Mouse (Mus musculus): ENCODE data around the gene Nprl2. TPM values are rescaled to one million over a fixed set of nuclear protein-coding genes. Genes with fewer than 3 reads are reported as not detected.
"Not testable (repeated sequence)": the region's sequence is repeated elsewhere in the genome, so short reads cannot be mapped to it uniquely, and the experiment has no call there.

Gene Nprl2
- polyA plus RNA-seq, 1 experiment from 2014 or later, result 39.7 TPM

DNA sequence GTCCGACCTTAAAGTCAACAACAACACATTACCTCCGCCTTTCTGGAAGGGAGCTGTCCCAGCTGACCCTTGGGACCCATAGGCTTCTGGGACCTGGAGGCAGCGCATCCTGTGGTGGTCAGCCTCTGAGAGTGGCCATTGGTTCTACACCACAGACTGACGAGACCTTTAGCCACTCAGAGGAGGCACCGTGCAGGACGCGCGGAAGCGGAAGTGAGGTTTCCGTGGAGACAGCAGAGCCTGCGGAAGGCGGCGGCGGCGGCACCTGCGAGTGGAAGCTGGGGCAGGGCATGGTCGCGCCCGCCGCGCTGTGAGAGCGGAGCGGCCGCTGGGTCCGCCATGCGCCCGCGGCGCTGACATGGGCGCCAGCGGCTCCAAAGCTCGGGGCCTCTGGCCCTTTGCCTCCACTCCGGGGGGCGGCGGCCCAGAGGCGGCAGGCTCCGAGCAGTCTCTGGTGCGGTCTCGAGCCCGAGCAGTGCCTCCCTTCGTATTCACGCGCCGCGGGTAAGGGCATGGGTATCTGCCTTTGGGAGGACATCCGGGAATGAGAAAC is 21.1 kb downstream of the Nprl2 start, which contains the start of gene Tusc2:
Gene Tusc2 (plus strand): TSS at position 227 of the 553 bp plus-strand sequence.
- Histone ChIP-seq H3K27me3 (replicated peaks) (no peaks in the 10 kb centered on the region), H3K36me3 (peaks cover 49% of the 10 kb centered on the region), H3K4me1 (peaks cover 34% of the 10 kb centered on the region), H3K4me2 (peak within 1 kb of the TSS; percentile 78), H3K9ac (peak within 1 kb of the TSS; percentile 58), H3K9me3 (no peaks in the 10 kb centered on the region), H3K4me3 (replicated peaks) (peak within 1 kb of the TSS; percentile 73), H3K27ac (peak within 1 kb of the TSS; percentile 46; the same call in 1 of the 2 replicates)
- peak; percentile 94 for ATAC-seq (ENCODE audit: insufficient read depth, low FRiP score, low read depth)
- WGBS, result 0% methylated on average over 46 of the region's 46 CpGs

DNA sequence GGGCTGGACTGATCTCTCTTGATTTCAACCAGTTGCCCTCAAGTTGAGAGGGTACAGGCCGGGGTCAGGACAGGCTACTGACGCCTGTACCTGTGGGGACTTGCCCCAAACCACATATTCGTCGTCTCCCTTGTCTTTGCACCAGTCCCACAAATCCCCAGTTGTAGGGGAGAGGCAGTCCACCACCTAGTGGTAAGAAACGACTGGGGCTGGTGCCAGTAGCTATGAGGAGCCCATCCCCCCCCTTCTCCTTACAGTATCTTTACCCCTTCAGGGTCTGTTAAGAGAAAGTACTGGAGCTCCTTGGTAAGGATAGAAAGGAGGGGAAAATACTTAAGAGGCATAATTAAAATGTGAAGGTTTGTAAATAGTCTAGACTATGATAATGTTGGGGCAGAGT is 23.5 kb downstream of the Nprl2 start:
- H3K9ac ChIP-seq; ATAC-seq (ENCODE audit: insufficient read depth, low FRiP score, low read depth); H3K4me3 ChIP-seq (replicated peaks); H3K27me3 ChIP-seq (replicated peaks); H3K9me3 ChIP-seq: not testable (repeated sequence)
- Histone ChIP-seq H3K27ac (peak overlapping the region; percentile 91), H3K4me2 (peak overlapping the region; percentile 21), H3K4me1 (peaks cover 46% of the 10 kb centered on the region), H3K36me3 (peaks cover 25% of the 10 kb centered on the region)
- 51% methylated on average over 5 of the region's 5 CpGs for WGBS

DNA sequence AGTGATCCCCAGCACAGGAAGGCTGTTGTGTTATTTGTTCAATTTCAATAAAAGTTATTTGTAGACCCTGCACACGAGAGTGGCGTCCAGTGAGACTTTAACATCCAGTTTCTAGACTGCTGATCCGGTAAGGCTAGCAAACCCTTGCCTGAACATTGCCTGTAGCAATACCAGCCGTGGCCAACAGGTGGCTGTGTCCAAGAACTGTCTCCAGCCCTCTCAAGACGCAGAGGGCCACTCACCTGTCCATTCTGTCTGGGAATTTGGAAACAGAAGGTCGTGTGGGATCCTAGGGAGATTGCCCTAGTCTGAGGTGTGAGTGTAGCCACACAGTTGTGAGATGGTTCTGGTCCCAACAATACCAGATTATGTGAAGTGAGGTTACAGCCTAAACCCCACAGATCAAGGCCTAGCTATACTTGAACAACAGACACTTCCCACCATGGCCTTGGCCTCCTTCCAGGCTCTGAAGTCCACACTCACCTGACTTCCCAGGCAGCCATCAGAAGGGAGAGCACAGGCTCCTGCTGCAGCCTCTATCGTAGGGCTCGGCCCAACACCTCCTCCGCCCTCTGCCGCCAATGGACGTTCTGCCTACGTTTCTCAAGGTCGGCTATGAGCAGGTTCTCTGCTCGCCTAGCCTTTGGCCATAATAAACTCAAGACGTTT is 24.1 kb downstream of the Nprl2 start:
- Histone ChIP-seq H3K4me3 (replicated peaks) (no peak overlapping the region), H3K36me3 (peaks cover 19% of the 10 kb centered on the region), H3K9ac (no peak overlapping the region), H3K4me1 (peaks cover 52% of the 10 kb centered on the region), H3K27ac (peak overlapping the region; percentile 91), H3K9me3 (no peaks in the 10 kb centered on the region), H3K4me2 (peak overlapping the region; percentile 9; the same call in 1 of the 2 replicates), H3K27me3 (replicated peaks) (no peaks in the 10 kb centered on the region)
- no peak for ATAC-seq (ENCODE audit: insufficient read depth, low FRiP score, low read depth)
- WGBS, result 49% methylated on average over 15 of the region's 15 CpGs

DNA sequence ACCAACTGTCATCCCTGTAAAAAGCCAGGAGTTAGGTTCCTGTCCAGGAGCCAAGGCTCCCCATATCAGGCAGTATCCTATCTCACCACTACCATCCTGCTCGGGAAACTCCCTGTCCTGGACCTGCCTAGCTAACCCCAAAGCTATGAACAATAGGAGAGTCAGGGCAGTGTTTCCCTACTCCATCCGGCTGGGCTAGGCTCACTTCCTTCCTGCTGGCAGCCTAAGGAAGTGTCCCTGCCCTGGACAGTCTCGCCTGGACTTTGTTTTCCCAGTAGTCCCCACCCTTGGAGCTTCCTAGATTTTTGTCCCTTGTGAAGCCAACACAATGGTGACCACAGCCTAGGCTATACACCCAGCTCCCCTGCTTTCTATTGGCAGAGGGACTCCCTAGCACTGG is 24.8 kb downstream of the Nprl2 start:
- H3K27me3 ChIP-seq (replicated peaks), result no peaks in the 10 kb centered on the region
- H3K9ac ChIP-seq, result no peak overlapping the region
- peak overlapping the region; percentile 74 for H3K4me2 ChIP-seq
- H3K36me3 ChIP-seq, result peaks cover 17% of the 10 kb centered on the region
- WGBS, result 50% methylated on average over 3 of the region's 3 CpGs
- no peak for ATAC-seq (ENCODE audit: insufficient read depth, low FRiP score, low read depth)
- peak overlapping the region; percentile 91 for H3K27ac ChIP-seq
- H3K4me3 ChIP-seq (replicated peaks), result no peak overlapping the region
- no peaks in the 10 kb centered on the region for H3K9me3 ChIP-seq
- peaks cover 57% of the 10 kb centered on the region for H3K4me1 ChIP-seq

DNA sequence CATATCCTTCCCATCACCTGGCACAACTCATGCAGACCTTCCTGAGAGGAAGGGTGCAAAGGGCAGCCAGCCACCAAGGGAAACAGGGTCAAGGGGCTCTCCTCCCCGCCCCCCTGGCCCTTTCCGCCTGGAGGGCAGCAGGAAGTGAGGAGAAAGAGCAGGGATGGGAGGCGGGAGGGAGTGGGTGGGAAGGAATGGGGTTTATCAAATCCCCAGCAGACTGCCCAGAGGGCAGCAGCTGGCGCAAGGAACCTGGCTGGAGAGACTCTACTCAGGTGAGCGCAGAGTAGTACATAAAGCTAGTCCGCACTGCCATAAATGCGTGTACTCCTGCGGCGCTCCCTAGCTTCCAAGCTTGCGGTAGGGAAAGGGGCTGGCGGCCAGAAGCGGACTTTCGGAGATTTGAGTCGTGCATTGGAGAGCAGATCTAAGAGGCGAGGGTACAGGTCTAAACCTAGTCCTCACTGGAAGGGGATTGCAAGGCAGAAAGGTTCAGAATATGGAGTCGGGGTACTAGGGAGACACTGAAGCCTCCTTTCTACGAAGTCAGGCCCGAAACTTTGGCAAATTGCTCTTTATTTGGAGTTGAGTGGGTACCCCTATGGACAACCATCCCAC is 25.8 kb downstream of the Nprl2 start, which contains the start of gene Hyal2:
Gene Hyal2 (plus strand): TSS at position 244 of the 618 bp plus-strand sequence.
- peak within 1 kb of the TSS; percentile 74 for H3K4me2 ChIP-seq
- H3K27me3 ChIP-seq (replicated peaks), result no peaks in the 10 kb centered on the region
- peaks cover 20% of the 10 kb centered on the region for H3K36me3 ChIP-seq
- H3K4me3 ChIP-seq (replicated peaks), result peak within 1 kb of the TSS; percentile 85
- no peaks in the 10 kb centered on the region for H3K9me3 ChIP-seq
- 14% methylated on average over 18 of the region's 18 CpGs for WGBS
- no peak for ATAC-seq (ENCODE audit: insufficient read depth, low FRiP score, low read depth)
- H3K4me1 ChIP-seq, result peaks cover 61% of the 10 kb centered on the region
- H3K9ac ChIP-seq, result peak within 1 kb of the TSS; percentile 78
- peak within 1 kb of the TSS; percentile 91 for H3K27ac ChIP-seq

DNA sequence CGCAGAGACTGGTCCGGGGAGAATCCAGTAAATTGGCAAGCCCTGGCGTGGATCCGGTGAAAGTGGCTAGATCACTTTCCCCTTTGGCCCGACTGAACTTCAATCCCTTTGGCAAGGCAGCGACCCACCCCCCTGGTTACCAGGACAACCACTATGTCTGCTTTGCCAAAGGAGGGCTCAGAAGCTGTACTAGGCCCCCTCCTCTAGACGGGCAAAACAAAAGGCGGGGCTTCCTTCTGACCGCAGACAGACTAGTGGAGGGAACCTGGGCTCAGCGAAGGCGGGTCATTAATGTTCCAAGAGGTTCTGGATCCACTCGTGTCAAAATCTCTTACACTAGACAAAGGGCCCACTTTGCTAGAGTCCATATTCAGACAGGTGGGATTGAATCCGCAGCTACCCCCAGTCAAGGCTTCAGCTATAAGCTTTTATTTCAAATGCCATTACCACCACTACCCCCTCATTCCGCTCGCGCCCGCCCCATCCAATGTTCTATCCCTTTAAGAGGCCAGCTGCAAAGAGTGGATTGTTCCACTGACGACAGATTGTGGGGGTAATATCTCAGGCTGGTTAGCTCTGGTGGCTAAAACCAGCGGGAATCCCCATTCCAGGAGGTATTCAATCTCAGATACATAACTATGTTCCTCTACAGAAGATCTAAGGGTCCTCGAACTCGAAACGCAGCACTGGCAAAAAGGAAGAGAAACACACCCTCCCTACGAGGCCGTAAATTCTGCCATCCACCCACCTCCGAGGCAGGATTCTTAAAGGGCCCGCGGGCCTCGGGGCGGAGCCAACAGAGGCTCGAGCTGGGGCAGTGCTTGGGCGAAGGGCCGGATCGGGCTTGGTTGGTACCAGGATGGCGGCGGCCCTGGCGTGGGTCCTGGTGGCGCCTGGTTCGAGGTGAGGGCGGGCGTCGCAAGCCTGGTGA is 26.6 kb downstream of the Nprl2 start:
- peaks cover 25% of the 10 kb centered on the region for H3K36me3 ChIP-seq
- peak; percentile 79 for ATAC-seq (ENCODE audit: insufficient read depth, low FRiP score, low read depth)
- no peaks in the 10 kb centered on the region for H3K9me3 ChIP-seq
- H3K4me1 ChIP-seq, result peaks cover 57% of the 10 kb centered on the region
- no peaks in the 10 kb centered on the region for H3K27me3 ChIP-seq (replicated peaks)
- WGBS, result under 1% methylated on average over 41 of the region's 41 CpGs
- H3K27ac ChIP-seq, result peak overlapping the region; percentile 91
- H3K4me2 ChIP-seq, result peak overlapping the region; percentile 74
- H3K9ac ChIP-seq, result peak overlapping the region; percentile 78
- peak overlapping the region; percentile 85 for H3K4me3 ChIP-seq (replicated peaks)

DNA sequence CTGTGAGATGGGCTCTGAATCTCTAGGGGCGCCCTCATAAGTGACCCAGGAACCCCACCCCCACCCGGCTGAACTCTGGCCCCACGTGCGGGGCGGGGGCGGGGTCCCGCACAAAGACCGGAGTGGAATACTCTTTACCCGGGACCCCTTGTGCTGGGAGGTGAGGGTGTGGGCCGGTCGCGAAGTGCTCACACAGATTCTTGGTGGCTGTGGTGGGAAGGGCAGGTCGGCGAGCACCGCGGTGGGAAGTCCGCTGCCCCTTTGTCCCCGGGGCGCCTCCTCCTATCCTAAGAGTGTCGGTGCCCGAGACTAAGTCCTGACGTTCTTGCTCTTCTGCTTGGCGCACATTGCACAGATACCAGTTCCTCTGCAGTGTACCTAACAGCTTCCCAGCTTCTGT is 27.2 kb downstream of the Nprl2 start:
- WGBS, result under 1% methylated on average over 23 of the region's 23 CpGs
- peaks cover 51% of the 10 kb centered on the region for H3K4me1 ChIP-seq

DNA sequence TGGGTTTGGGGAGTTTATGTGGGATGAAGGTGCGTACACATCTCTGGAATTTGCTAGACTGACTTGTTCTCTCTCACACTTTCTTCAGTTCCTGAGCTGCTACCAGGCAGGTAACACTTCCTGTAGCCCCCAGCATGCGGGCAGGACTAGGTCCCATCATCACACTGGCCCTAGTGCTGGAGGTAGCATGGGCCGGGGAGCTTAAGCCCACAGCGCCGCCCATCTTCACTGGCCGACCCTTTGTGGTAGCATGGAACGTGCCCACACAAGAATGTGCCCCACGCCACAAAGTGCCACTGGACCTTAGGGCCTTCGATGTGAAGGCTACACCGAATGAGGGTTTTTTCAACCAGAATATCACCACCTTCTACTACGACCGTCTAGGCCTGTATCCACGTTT is 28.0 kb downstream of the Nprl2 start:
- Histone ChIP-seq H3K4me1 (peaks cover 49% of the 10 kb centered on the region), H3K4me3 (replicated peaks) (peak overlapping the region; percentile 85), H3K4me2 (peak overlapping the region; percentile 74), H3K9me3 (no peaks in the 10 kb centered on the region), H3K27me3 (replicated peaks) (no peaks in the 10 kb centered on the region), H3K9ac (peak overlapping the region; percentile 78), H3K36me3 (peaks cover 26% of the 10 kb centered on the region), H3K27ac (peak overlapping the region; percentile 91)
- WGBS, result 36% methylated on average over 13 of the region's 13 CpGs
- ATAC-seq (ENCODE audit: insufficient read depth, low FRiP score, low read depth), result no peak

More for the DNA sequence above, 27.2 kb downstream of the Nprl2 start:
- Histone ChIP-seq H3K9me3 (no peaks in the 10 kb centered on the region), H3K36me3 (peaks cover 28% of the 10 kb centered on the region), H3K27me3 (replicated peaks) (no peaks in the 10 kb centered on the region), H3K4me3 (replicated peaks) (peak overlapping the region; percentile 85), H3K4me2 (peak overlapping the region; percentile 74), H3K27ac (peak overlapping the region; percentile 91), H3K9ac (peak overlapping the region; percentile 78)
- peak; percentile 2; the same call in 1 of the 2 replicates for ATAC-seq (ENCODE audit: insufficient read depth, low FRiP score, low read depth)

DNA sequence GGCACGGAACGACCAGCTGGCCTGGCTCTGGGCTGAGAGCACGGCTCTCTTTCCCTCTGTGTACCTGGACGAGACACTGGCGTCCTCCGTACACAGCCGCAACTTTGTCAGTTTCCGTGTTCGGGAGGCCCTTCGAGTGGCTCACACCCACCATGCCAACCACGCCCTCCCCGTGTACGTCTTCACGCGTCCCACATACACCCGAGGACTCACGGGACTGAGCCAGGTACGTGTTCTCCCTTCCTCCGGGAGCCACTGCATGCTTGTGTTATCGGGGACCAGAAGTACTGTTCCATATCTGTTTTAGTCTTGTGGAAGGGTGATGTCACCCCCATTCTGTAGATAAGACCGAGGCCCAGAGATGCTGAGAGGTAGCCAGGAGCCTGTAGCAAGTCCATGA is 28.8 kb downstream of the Nprl2 start:
- WGBS, result 69% methylated on average over 21 of the region's 21 CpGs

DNA sequence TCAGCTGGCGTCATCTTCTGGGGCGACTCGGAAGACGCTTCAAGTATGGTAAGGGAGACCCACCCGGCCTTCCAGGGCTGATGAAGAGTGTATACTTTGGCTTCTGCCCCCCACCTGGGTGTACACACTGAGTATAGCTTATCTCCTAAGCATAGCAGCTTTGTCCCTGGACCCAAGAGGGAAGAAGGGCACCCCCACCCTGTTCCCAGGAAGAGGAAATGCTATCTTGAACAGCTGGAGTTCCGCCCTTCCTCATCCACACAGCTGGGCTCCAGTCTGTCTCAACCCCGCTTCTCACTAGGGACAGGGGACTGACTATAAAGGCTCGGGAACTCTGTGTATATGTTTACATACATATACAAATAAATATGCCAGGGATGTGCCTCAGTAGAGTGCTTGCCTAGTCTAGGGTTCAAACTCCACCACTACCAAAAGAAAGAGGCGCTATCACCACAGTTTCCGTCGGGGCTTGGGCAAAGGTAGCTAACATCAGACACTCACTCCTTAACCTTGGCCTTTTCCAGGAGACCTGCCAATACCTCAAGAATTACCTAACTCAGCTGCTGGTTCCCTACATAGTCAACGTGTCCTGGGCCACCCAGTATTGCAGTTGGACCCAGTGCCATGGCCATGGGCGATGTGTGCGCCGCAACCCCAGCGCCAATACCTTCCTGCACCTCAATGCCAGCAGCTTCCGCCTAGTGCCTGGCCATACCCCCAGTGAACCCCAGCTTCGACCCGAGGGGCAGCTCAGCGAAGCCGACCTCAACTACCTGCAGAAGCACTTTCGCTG is 29.7 kb downstream of the Nprl2 start:
- H3K9me3 ChIP-seq, result no peaks in the 10 kb centered on the region
- peak overlapping the region; percentile 33 for H3K27ac ChIP-seq
- ATAC-seq (ENCODE audit: insufficient read depth, low FRiP score, low read depth), result no peak
- H3K4me3 ChIP-seq (replicated peaks), result peak overlapping the region; percentile 85; the same call in 1 of the 2 replicates
- H3K27me3 ChIP-seq (replicated peaks), result no peaks in the 10 kb centered on the region
- H3K4me1 ChIP-seq, result peaks cover 54% of the 10 kb centered on the region
- peak overlapping the region; percentile 74 for H3K4me2 ChIP-seq
- 85% methylated on average over 22 of the region's 22 CpGs for WGBS
- H3K36me3 ChIP-seq, result peaks cover 22% of the 10 kb centered on the region
- no peak overlapping the region for H3K9ac ChIP-seq

More for the DNA sequence above, 28.8 kb downstream of the Nprl2 start:
- Histone ChIP-seq H3K36me3 (peaks cover 22% of the 10 kb centered on the region), H3K27ac (peak overlapping the region; percentile 33), H3K27me3 (replicated peaks) (no peaks in the 10 kb centered on the region), H3K9ac (peak overlapping the region; percentile 78; the same call in 1 of the 2 replicates), H3K9me3 (no peaks in the 10 kb centered on the region), H3K4me2 (peak overlapping the region; percentile 74), H3K4me3 (replicated peaks) (peak overlapping the region; percentile 85), H3K4me1 (peaks cover 52% of the 10 kb centered on the region)
- 0 out of 2 replicates have a peak, but pooled peaks have one; percentile 5 for ATAC-seq (ENCODE audit: insufficient read depth, low FRiP score, low read depth)

DNA sequence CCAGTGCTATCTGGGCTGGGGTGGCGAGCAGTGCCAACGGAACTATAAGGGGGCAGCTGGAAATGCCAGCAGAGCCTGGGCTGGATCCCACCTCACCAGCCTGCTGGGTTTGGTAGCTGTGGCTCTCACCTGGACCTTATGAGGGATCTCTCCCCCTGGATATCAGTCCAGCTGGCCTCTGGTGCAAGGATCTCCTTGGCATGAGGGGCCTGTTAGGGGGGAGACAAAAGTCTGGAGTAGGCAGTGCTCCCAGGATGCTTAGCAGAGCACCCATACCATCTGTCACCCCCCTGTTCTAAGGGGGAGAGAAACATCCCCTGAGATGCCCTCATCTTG is 30.3 kb downstream of the Nprl2 start:
- H3K36me3 ChIP-seq, result peaks cover 22% of the 10 kb centered on the region

More for the DNA sequence above, 30.3 kb downstream of the Nprl2 start:
- Histone ChIP-seq H3K4me2 (no peak overlapping the region), H3K27ac (no peak overlapping the region), H3K27me3 (replicated peaks) (no peaks in the 10 kb centered on the region), H3K4me1 (peaks cover 54% of the 10 kb centered on the region), H3K9me3 (no peaks in the 10 kb centered on the region), H3K9ac (no peak overlapping the region), H3K4me3 (replicated peaks) (no peak overlapping the region)
- WGBS, result 92% methylated on average over 2 of the region's 2 CpGs
- ATAC-seq (ENCODE audit: insufficient read depth, low FRiP score, low read depth), result no peak

All from stomach, embryonic 15.5 days (tissue).